Mouse (Mus musculus) urinary bladder, postnatal 14 days (tissue): ENCODE data around the gene Gli3.
A peak's percentile ranks its signal among the peaks of the same experiment; 100 is the strongest.

Experiments used
- DNase-seq: peaks from one replicate; pipeline ENCODE4 v3.0.0; 2021; ENCODE audit warnings: low spot score

The Gli3 gene

GRCm38 (mm10) chr13:15550731-15551130 is 87.7 kb downstream of the Gli3 start:
- DNase-seq: no peak

DNA sequence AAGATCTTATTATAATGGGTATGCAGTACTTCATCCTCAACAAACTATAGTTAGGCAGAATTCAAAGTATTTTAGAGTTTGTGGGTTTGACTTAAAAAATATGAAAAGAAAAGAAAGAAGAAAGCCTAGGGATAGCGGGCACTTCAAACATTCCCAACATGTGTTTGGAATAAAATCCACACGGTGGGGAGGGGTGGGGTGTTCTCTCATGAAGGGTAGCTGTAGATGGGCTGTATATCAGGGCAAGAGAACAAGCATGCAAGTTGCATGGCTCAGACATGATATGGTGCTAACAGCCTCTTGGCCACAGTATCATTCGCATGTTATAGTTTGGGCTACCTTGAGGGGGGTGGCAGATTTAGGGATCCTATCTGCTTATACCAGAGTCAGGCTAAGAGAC is 89.0 kb downstream of the Gli3 start:
- DNase-seq: no peak

DNA sequence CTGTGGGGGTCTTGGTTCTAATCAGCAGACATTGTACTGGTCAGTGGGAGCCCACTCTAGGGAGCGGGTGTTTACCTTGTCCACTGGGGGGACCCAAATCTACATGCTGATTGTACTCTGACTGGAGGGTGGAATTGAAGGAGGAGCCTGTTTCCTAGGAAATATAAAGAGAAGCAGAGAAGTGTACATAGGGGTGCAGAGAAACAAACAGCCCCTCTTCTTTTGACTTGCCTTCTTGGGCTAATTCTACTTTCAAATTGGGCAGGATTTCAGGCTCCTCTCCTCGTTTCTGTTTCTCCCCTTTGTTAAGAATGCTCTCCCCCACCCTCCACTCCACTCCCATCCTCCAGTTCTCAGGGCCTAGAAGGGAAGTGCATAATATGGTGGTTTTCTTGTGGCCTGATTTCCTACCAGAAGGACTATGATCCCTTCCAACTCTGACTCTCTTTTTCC is 93.6 kb downstream of the Gli3 start:
- no peak for DNase-seq

DNA sequence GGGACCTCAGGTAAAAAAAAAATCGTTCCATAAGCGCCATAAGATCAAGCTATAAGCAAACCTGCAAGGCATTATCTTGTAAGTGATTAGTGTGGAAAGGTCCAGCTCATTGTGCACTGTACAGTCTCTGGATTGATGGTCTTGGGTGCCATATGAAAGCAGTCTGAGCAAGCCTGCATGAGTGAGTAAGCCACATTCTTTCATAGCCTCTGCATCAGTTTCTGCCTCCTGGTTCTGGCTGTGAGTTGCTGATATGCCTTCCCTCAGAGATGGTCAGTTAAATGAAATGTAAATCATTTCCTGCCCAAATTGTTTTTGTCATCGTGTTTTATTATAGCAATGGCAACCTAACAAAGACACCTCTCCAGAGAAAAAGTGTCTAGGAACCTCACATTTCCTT is 98.4 kb downstream of the Gli3 start:
- no peak for DNase-seq

DNA sequence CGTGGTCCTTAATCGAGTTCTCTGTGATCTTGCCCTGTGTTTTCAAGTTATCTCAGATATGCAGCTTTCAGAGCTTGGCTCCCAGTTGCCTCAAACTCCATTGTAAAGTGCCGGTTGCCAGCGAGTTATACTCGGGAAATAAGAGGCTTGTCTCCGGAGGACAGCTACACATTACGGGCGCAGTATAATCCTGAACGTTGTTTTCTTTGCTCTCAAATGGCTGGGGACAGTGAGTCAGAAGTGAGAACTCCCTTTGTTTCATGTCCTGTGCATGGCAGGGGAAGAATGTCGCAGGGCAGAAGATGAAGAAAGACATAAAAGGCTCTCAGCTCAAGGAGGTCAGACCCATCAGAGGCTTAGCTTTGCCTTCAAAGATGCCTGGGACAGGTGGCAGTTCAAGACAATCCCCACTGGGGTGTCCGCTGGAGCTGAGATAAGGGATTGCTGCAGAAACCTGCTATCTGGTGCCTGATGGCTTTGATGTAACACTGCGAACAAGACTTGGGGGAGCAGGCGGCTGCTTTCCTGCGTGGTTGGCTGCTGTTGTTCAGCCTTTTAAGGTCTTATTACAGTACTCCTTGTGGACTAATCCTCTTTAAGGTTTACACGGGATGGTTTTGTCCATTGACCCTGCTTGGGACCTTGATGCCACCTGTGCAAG is 108.0 kb downstream of the Gli3 start:
- no peak for DNase-seq

DNA sequence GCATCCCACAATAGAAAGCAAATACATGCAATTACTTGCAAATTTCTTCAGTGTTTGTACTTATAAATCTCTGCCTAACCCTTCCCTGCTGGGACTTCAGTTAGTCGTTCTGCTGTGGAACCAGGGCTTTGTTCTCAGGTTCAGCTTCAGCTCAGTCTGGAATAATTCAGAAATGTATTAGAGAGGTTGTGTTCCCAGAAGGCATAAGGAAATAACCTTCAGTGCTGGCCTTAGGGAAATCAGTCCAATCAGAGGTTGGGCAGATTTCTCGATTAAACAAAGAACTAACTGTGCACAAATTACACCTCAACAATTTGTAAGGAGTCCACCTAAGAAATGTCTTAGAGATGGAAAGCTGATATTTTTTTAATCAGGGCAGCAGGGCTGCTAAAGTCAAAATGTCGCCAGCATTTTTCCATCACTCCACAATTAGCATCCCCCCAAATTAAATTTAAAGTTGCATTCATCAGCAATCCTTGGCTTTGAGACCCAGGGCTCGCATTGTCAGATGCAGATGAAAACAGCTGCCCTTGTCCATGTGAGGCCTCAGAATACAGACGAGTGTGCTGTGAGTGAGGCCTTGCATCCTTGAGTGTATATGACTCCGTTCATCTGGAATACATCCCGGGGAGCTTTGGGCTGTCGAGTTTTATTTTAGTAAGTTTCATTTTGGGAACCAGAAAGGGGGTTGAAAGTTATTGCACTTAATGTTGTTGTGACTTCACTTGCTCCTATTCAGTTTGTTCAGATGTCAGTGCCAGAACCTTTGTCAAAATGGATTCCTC is 114.3 kb downstream of the Gli3 start:
- DNase-seq: no peak

GRCm38 (mm10) chr13:15580458-15580857 is 117.4 kb downstream of the Gli3 start:
- no peak for DNase-seq

GRCm38 (mm10) chr13:15585941-15586340 is 122.9 kb downstream of the Gli3 start:
- DNase-seq: no peak

- DNase-seq: no peak
Observed at GRCm38 (mm10) chr13:15588278-15589272, 125.5 kb downstream of the Gli3 start.

GRCm38 (mm10) chr13:15590326-15590933 is 127.4 kb downstream of the Gli3 start:
- no peak for DNase-seq

DNA sequence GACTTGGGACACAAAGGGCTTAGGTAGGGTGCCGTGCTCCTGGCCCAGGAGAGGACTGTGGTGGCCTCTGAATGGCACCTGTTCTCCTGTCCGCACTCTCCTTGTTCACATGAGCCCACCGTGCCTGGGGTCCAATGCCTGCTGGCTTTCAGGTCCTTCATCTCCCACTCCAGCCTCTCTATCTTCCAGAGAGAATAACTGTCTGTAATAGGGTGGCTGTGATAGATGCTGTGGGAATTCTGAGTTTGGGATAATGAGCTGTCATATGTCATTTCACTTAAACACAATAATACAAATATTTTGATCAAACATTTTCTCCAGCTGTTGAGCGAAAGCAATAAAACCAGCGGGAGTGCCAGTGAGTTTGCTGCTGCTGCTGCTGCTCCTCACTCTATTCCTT is 133.6 kb downstream of the Gli3 start:
- DNase-seq: no peak

DNA sequence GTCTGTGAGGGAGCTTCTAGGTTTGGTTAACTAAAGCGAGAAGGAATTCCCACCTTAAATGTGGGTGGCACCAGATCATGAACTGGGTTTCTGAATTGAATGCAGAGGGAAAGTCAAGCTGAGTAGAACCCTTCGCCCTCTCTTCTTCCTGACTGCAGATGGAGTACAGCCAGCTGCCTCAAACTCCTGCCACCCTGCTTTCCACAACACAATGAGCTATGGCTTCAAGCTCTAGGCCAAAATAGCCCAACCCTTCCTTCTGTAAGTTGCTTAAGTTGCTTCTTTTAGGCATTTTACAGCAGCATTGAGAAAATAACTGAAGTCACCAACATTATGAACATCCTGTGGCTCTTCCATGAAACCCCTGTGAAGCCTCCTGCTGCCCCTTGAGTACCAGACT is 136.7 kb downstream of the Gli3 start:
- DNase-seq: no peak

- no peak for DNase-seq
Observed at GRCm38 (mm10) chr13:15602161-15602560, 139.1 kb downstream of the Gli3 start.

DNA sequence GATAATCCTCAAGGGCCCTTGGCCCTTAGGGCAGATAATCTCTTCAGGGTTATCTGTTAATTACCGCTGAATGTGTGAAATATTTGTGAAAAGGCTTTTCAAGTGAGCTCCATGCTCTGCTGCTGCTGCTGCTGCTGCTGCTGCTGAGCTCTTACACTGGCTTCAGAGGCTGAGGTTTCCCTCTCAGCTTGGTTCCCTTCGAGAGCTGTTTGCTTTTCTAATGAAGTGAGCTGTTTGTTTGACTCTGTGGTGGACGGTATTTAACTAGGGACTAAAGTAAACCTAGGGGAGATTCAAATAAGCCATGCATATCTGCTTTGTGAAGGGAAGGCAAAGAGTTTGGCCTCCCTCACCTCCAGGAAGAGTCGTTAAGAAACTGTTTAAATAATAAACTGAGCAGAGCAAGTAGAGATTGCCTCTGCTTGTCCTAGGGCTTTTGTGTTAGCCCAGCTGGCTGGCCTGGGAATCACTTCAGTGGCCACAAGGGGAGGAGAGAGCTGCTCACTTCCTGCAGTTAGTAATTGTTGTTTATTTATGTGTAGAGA is 139.7 kb downstream of the Gli3 start:
- peak; percentile 4 for DNase-seq

GRCm38 (mm10) chr13:15604074-15604473 is 141.0 kb downstream of the Gli3 start:
- DNase-seq: no peak

- no peak for DNase-seq
Observed at GRCm38 (mm10) chr13:15617423-15617822, 154.4 kb downstream of the Gli3 start.

GRCm38 (mm10) chr13:15618051-15618692 is 155.1 kb downstream of the Gli3 start:
- no peak for DNase-seq

GRCm38 (mm10) chr13:15621009-15621408 is 158.0 kb downstream of the Gli3 start:
- no peak for DNase-seq

GRCm38 (mm10) chr13:15624490-15625353 is 161.7 kb downstream of the Gli3 start:
- no peak for DNase-seq

GRCm38 (mm10) chr13:15641548-15641947 is 178.5 kb downstream of the Gli3 start:
- no peak for DNase-seq
